Mouse (Mus musculus): Measurements from ENCODE around the gene Pak4.
"Not testable (repeated sequence)": the region's sequence is repeated elsewhere in the genome, so short reads cannot be mapped to it uniquely, and the experiment has no call there.

The Pak4 gene

DNA sequence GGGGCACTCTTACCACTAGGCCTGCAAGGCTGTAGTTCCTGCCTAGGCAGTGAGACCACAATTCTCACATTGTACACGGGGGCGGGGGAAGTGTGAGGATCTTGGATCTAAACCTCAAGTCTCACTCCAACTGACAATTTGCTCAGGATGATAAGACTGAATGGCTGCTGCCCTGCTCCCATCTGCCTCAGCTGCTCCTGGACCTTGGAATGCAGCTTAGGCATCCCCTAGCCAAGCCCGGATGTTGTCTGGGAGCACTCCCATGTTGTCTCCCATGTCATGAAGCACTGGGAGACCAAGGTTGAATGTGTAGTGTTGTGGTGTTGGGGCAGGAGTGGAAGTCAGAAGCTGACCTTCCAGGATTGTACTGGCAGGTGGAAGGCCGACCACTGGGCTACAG lies 30.4 kb downstream of the Pak4 start:
- in situ Hi-C loops (cut with MboI, MseI) = loop anchor here in 1 of 2 experiments (5.0 kb wide), 1 partner anchor 35 kb away; no protein-coding TSS in a partner anchor

DNA sequence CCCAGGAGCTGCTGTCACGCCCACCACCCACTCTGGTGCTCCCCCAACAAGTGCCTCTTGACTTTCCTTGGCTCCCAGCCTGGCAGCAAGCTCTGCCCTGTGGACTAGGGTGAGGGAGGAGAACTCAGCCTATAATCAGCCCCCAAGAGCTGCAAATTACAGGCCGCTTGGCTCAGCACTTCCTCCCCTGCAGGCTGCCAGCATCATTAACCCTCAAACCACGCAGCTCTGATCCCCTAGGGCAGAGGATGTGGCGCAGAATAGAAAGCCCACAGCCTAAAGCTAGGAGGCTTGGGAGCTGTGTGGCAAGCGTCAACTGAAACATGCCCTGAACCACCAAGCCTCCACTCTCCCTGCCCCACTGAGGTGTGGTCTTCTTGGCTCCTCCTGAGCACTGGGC lies 32.6 kb downstream of the Pak4 start:
- in situ Hi-C loops (cut with MboI, MseI) = loop anchor here in 1 of 2 experiments (5.0 kb wide), 1 partner anchor 37 kb away; no protein-coding TSS in a partner anchor

DNA sequence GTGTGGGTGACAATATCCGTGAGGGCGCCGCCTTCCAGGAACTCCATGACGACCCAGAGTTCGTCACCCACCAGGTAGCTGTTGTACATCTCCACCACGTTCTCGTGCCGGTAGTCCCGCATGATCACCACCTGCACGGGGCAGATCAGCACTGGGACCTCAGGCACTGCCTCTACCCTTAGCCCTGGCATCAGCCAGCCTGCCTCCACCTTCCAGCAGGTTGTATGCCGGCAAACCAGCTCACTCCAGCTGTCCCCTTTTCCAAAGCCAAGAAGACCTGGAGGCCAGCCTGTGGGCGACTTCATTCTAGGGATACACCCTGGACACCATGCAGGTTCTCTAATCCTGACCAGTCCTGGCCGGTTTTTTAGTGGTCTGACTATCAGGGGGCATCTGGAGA lies 35.0 kb downstream of the Pak4 start:
- in situ Hi-C loops (cut with MboI, MseI) = no loop called here

DNA sequence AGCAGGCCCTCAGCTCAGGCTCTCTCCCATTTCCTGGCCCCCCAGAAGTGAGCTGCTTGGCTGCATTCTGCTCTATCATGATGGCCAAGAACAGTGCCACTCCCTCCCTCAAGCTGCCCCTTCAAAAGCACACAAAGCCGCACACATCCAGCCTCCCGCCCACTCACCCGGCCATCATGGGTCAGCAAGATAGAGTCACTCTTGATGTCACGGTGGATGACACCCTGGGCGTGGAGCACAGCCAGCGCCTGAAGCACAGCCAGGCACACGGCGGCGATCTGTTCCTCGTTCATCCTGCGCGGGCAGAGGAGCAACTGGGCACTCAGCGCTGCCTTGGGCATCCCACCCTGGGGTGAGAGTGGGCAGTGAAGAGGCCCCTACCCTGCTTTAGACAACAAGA lies 35.6 kb downstream of the Pak4 start:
- in situ Hi-C loops (cut with MboI, MseI) = no loop called here

DNA sequence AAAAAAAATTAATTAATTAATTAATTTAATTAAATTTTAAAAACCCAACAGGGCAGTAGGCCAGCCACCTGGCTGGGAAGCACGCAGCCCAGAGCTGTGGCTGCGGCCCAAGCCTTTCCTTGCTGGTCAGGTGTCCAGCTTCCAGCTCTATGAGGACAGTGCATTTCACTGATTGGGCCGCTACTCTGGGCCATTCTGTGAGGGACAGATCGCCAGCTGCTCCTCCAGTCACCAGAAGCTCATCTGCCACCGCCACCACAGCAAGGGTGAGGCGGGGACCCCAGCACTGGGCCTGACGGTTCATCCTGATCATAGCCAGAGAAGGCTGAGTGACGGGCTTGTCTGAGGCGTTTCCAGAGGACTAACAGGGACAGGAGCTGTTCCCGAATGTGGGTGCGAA lies 36.0 kb downstream of the Pak4 start:
- in situ Hi-C loops (cut with MboI, MseI) = no loop called here

DNA sequence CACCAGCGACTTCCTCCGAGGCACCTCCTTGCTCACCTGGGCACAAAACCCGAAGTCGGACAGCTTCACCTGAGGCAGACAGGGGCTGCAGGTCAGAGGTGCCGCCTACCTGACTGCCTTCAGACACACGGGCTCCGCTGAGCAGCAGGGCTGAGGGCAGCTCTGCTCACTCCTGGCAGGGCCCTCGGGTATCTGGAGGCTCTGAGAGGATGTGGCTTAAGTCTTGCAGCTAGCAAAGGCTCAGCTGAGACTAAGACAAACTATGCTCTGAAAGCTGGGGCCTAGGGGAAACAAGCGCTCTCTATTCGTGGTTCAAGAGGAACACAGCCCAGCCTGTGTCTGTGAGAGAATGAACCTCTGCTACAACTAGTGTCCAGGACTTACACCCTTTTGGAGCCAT lies 37.1 kb downstream of the Pak4 start:
- in situ Hi-C loops (cut with MboI, MseI) = no loop called here

DNA sequence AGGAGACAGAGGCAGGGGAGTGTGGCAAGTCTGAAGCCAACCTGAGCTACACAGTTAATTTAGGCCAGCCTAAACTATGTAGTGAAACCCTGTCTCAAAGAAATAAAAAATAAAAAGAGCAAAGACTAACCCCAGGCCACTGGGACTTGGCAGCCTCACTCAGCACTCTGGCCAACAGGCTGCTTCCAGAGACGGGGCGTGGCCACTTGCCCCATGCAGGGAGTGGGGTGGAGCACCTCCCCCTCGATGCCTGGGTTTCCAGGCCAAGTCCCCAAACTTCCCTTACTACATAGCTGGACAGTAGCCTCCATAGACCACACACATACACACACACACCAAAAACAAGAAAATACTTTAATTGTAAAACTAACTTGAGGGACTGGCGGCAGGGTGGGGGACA lies 39.5 kb downstream of the Pak4 start:
- in situ Hi-C loops (cut with MboI, MseI) = no loop called here

DNA sequence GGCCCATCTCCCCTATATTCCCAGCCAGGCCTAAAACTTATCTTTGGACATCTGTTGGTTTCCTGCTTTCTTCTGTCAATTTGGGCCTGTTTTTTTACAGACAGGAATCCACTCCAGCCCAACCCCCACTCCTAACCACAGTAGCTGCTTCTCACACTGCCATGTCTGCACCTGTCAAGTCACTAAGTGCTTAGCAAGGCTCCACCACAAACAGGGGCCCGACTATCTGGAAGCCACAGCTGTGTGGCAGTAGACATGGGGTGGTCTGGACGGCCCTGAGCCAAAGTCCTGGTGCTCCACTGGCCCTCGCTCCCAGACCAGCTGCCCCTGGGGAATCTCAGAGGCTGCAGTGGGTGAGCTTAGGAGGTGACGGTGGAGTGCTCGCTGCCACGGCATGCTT lies 40.3 kb downstream of the Pak4 start:
- in situ Hi-C loops (cut with MboI, MseI) = no loop called here

DNA sequence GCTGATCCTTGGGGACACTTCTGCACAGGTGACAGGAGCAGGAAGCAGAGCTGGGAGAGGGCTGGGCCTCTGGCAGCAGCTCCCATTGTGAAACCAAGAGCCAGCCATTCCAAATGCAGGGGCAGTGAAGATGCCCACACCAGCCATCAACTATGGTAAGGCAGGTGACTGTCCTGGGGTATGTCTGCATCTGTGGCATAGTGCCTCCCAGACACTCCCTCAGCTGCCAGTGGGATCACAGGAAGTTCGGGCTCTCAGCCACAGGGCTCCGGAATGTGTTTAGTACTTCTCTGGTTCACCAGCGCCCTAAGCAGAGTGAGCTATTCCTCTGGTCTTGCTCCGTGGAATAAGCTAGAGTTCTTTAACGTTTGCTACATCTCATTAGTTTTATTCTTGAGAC lies 40.9 kb downstream of the Pak4 start:
- in situ Hi-C loops (cut with MboI, MseI) = no loop called here

DNA sequence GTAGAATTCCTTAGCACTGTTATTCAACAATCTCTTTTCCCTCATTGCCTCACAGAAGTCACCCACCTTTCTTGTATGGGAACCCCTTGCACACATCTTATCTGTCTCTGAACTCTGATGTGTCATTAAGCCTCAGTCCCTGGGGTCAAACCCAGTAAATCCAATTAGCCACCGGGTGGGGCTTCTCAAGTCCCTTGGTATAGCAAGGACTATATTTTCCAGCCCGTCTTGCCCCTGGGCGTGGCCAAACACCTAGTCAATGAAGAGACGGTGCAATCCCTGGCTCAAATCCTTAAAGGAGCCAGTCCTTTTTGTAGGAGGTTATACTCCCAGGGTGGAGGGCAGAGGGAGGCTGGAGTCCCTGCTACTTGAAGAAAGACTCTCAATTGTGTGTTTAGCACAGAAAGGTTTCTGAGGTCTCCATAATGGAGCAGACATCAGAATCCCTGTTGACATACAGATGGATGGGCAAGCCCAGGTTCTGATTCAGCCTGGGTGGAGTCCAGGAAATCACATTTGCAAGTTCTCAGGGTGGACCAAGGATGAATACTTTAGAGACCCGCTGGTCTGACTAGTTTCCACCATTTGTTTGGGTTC lies 41.9 kb downstream of the Pak4 start:
- in situ Hi-C loops (cut with MboI, MseI) = no loop called here

DNA sequence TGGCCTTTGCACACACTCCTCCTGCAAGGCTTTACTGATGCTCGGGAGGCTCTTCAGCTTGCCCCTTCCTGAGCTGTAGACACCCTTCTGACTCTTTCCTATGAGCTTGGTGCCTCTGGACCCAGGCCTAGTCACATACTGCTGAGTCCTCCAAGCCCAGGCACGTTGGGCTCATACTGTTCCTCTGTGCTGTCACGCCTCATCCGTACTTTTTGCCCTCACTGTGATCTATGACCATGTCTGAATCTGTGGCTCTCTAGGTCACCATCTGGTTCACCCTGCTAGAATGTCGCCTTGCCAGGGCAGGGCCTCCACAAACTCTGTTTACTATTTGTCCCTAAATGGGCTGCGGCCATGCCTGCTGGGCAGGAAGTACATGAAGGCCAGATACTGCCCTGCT lies 44.9 kb downstream of the Pak4 start:
- in situ Hi-C loops (cut with MboI, MseI) = no loop called here

DNA sequence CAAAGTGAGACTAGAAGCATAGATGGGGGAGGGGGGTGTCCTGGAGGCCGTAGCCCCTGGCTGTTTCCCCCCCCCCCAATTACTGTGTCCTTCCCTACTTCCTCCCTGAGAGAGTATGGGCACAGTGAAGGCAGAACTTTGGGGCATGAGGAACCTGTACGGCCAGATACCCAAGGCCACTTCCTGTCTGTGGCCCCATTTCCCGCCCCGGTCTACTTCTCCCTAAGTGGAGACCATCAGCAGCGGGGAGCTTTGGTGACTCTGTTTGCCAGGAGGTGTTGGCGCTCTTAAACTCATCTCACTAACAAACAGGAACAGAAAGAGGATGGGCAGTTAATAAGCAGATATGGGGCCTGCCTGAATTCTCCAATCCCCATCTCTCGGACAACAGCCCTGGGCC lies 50.4 kb downstream of the Pak4 start:
- in situ Hi-C loops (cut with MboI, MseI) = no loop called here

DNA sequence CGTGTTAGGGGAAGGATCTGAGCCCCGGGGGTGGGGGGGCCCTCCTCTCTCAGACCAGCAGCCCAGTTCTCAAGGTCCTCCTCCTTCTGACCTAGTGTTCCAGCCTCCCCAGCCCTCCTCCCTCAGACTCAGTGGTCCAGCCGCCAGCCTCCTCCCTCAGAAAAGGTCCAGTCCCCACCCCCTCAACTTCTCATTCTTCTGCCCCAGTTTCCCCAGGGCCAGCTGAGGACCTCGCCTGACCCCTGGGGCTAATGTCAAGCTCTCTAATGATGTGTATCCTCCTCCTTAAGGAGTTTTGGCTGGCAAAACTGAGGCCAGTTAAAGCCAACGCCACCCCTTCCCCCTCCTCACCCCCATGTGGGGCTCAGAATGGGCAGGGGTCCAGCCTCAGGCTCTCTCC lies 50.8 kb downstream of the Pak4 start, which contains the start of gene Nccrp1:
Nccrp1 (minus strand) TSS at position 101 of the 400 bp plus-strand sequence.
- in situ Hi-C loops (cut with MboI, MseI) = no loop called here

DNA sequence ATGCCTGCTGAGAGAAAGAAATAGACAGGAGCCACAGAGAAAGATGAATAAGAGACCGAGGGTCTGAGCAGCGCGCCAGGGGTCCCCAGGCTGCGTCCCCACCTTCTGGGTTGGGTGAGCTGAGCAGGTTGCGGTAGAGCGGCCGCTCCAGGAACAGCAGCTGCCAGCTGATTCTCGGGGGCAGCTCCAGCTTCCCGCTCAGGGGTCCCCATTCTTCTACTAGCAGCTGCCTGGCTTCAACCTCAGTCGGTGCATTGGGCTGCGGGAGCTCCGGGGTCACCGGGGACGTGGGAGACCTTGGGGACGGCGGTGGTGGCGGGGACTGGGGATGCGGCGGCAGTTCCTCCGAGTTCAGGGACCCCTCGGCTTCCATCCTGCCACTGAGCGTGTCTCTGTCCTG lies 51.3 kb downstream of the Pak4 start:
- in situ Hi-C loops (cut with MboI, MseI) = no loop called here

DNA sequence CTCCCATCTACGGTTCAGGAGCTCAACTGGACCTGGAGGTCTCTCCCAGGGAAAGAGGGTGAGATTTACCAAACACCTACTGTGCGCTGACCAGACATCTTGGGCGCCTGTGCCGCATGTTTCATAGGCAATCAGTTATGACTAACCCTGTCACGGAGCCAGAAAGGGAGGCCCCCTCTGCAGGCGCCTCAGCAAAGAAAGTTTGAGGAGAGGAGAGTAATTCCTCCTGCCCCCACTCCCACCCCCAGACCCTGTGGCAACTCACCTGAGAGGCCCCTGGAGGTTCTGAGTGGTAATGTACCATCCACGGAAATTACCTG lies 52.1 kb downstream of the Pak4 start:
- in situ Hi-C loops (cut with MboI, MseI) = no loop called here

DNA sequence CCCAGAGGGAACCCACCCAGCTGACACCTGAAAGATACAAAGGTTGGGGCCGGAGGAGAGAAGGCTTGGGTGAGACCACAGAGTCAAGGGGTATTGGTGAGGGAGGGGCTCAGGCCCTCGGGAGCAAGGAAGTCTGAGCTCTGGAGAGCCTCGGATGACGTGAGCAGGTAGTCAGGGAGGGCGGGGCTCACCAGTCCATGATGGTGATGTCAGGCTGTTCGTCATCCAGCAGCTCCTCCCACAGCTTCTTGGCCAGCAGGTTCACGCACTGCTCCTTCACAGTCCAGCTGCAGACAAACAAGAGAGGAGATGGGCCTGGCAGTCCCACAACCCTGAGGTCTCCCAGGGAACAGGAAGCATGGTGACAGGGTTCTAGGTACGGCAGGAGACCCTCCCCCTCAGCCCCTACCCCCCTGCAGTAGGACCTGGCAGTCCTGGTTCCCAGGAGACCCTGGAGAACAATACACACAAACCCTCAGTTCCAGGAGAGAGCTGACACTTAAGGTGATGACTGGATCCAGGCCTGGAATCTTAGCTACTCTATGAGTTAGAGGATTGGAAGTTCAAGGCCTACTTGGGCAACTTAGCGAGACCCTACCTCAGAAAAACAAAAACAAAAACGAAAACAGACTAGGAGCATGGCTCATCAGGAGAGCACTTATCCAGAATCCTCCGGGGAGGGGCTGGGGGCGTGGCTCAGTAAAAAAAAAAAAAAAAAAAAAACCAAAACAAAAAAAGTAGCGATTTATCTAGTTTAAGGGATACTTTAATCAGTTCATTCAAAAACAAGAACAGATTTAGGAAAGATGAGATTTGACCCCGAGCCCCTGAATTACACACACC lies 52.7 kb downstream of the Pak4 start:
- in situ Hi-C loops (cut with MboI, MseI) = no loop called here

DNA sequence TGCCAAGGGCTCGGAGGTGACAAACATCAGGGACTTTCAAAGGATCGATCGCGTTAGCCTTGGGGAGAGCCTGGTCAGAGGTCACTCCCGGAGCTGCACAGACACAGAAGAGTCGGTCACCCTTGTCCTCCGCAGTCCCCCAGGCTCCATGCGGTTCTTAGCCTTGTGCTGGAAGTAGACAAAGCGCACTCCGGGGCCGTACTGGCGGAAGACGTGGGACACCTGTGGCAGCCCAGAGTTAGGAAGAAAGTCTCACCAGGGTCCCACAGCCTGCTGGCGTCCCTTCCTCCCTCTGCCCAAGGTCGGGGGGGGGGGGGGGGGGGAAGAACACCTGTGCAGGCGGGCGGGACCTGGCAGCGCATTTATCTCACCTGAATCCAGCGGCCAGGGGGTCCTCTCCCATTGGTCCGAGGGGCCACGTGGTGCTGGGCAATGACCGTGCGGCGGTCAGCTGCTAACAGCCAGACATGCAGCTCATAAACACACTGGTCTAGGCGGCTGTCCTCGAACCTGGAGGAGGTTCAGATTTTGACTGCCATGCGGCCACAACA lies 53.9 kb downstream of the Pak4 start:
- in situ Hi-C loops (cut with MboI, MseI) = no loop called here

DNA sequence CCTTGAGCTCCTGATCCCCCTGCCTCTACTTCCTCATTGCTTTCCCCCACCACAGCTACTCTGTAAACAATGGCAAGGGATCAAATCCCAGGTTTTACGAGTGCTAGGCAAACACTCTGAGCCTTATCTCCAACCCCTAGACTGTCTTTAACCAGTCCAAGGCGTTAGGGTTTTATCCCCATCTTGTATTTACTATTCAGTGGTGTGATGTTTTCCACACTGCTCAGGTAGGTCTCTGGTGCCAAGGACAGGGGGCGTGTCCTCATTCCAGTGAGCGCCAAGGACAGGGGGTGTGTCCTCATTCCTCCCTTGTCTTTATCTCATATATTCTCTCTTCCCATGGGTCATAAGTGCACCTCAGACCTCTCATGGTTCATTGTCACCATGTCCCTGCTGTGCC lies 57.5 kb downstream of the Pak4 start, which contains the start of gene Sycn:
Sycn (plus strand) TSS at position 360 of the 400 bp plus-strand sequence.
- in situ Hi-C loops (cut with MboI, MseI) = no loop called here

DNA sequence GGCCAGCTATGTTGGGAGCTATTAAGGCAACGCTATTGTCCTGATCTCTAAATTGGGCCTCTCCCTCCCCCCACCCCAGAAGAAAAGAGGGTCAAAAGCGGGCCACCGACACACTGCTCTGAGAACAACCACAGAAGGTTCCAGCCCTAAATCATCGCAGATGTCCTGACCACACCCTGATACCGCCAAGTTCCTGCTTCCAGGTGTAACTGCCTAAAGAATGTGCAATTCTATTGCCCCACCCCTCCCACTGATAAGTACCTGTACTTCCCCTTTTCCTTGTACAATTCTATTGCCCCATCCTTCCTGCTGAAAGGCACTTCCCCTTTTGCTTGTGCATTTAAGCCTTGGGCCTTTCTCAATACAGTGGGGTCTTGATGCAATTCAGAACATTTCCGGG lies 59.1 kb downstream of the Pak4 start:
- in situ Hi-C loops (cut with MboI, MseI) = not testable (repeated sequence)

DNA sequence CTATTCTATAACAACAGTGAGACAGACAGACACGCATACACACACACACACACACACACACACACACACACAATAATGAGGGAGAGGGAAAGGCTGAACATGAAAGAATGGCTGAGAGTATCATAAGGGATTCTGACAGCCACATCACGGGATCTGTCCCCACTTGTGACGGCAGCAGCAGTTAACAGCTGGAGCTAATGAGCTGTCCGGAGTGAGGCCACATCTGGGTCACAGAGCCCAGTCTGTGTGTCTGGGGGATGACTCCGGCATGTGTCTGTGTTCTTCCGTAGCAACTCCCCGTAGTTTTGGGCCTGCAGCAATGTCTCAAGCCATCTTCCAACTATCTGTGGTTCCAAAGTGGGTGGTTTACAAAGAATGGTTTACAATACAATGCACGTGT lies 66.0 kb downstream of the Pak4 start:
- in situ Hi-C loops (cut with MboI, MseI) = loop anchor here in 1 of 2 experiments (5.0 kb wide), 1 partner anchor 85 kb away; no protein-coding TSS in a partner anchor

DNA sequence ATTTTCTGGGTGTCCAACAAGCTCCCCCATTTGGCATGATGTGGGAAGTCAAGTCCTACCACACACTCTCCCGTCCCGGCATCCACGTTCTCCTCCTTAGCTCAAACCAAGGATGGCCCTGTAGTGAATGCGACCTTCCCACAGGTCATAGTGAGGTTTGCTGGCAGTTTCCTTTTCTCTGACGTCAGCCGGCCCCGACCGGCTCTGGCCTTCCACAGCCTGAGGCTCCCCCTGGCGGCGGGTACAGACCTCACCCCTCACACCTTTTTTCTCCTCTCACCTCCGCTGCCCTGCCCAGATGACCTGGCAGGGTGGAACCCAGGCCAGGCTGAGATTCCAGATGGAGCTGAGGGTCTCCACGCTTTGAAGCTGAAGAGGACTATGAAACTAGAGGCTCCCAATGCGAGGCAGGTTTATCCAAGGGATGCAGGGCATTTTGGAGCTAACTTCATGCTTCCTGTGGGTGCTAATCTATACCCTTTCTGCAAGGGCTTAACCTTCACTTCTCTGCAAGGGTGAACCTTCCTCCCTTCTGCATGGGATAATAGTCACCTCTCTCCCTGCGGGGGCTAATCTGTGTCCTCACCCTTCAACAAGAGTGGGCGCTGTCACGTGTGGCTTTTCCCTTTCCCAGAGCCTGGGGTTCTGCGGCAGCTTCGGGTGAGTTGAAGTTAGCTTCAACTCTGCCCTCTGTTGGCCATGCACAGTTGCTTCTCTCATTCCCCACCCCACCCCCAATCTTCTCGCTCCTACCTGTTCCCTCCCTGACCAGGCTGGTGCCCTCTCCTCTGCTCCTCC lies 69.9 kb downstream of the Pak4 start:
- in situ Hi-C loops (cut with MboI, MseI) = loop anchor here (5.0 kb wide), 3 partner anchors 51 to 81 kb away; partner anchors contain the start of genes Pak4 (in 1 of the 2) and Samd4b (in 1 of the 2)

DNA sequence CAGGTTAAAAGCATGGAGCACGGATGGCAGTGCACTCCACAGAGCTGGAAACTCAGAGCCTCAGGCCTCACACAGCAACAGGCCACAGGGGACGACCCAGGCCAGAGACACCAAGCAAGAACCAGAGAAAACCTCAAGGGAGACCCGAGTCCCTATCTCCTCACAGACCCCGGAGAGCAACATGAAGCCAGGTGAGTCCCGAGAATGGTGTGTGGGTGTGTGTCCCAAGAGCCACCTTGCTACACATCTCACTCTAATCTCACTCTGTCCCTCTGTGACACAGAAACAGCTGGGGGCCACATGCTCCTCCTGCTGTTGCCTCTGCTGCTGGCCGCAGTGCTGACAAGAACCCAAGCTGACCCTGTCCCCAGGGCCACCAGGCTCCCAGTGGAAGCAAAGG lies 75.4 kb downstream of the Pak4 start, which contains the start of gene Ifnl3:
Ifnl3 (plus strand) TSS at position 301 of the 400 bp plus-strand sequence.
- in situ Hi-C loops (cut with MboI, MseI) = not testable (repeated sequence)

Measured in T-helper 17 cell (primary cell).